Mouse (Mus musculus): ENCODE results near the gene Pxdn. TPM values are rescaled to one million over a fixed set of nuclear protein-coding genes. Genes with fewer than 3 reads are reported as not detected.

Pxdn gene
- total RNA-seq, 2 experiments from 2014 or later = 32.5 to 47.3 TPM

GRCm38 (mm10) chr12:30020447-30020846 is 83.0 kb downstream of the Pxdn start:
- no peak for DNase-seq (ENCODE audit: low spot score in 2 of 2)

- DNase-seq (ENCODE audit: low spot score in 2 of 2) = no peak
Measured at GRCm38 (mm10) chr12:30023491-30023890, 86.1 kb downstream of the Pxdn start.

DNA sequence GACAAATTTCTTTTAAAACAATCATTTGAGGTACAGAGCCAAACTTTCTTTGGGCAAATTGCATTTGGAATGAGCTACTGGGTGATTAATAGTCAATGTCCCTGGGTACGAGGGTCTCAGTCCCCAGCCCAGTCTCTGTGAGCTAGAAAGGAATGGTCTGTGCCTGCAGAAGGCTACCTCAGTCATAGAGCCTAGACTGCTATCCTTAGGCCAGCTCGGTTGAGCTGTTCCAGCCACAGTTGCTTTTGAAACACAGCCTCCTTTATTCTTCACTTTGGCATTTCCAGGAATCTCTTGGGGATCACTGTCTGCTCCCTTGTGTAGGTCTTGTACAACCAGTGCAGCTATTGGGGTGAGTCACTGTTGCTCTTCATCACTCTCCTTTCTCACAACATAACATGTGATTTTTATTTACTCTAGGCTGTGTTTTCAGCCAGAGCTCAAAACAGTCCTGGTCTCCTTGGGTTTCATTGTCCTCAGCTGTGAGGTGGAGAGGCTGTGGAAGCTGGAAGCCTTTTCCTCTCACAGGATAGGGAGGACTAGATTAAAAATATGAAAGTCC is 86.9 kb downstream of the Pxdn start:
- DNase-seq (ENCODE audit: low spot score in 2 of 2) = no peak

DNA sequence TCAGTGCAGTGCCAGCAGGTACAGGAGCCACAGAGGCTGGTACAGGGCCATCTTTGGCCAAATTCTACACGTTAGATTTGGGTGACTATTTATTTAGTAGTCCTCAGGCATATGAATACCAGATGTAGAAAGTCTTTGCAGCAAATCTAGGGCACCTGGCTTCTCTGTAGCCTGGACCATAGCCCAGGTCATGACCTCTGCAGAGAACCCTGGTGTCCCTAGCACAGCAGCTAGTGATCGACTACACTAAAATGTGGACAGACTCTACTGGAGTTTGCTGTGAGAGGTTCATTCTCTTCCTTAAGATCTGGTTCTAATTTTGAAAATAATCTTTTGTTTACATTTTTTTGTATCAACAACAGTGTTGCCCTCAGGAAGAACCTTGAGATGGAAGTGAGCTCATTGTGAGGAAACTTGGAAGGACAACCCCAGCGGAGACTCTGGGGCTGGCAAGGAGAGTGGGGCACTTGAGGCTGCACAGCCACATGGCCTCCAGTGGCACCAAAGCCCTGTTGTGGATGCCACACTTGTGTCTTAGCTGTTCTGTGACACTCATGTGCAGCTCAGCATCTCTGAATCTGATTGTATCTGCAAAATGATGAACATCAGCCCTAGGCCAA is 90.4 kb downstream of the Pxdn start:
- DNase-seq (ENCODE audit: low spot score in 2 of 2) = no peak

- DNase-seq (ENCODE audit: low spot score in 2 of 2) = no peak
Measured at GRCm38 (mm10) chr12:30029111-30029510, 91.7 kb downstream of the Pxdn start.

GRCm38 (mm10) chr12:30030571-30030970 is 93.2 kb downstream of the Pxdn start:
- DNase-seq (ENCODE audit: low spot score in 2 of 2) = no peak

- DNase-seq (ENCODE audit: low spot score in 2 of 2) = no peak
Measured at GRCm38 (mm10) chr12:30034681-30035080, 97.3 kb downstream of the Pxdn start.

DNA sequence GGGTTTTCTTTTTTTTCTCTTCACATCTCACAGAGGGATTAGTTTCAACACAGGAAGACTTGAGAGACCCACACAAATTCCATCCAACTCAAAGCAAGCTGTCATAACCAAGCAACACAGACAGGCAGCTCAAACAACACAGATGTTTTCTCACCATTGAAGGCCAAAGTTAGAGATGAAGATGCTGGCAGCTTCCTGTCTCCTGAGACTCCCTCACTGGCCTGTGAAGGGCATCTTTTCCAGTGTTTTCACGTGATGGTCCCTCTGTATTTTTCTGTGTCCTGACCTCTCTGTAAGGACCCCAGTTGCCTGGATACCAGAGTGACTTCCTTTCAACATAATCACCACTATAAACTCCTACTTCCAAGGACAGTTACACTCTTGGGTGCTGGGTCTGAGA is 98.0 kb downstream of the Pxdn start:
- DNase-seq (ENCODE audit: low spot score in 2 of 2) = no peak

DNA sequence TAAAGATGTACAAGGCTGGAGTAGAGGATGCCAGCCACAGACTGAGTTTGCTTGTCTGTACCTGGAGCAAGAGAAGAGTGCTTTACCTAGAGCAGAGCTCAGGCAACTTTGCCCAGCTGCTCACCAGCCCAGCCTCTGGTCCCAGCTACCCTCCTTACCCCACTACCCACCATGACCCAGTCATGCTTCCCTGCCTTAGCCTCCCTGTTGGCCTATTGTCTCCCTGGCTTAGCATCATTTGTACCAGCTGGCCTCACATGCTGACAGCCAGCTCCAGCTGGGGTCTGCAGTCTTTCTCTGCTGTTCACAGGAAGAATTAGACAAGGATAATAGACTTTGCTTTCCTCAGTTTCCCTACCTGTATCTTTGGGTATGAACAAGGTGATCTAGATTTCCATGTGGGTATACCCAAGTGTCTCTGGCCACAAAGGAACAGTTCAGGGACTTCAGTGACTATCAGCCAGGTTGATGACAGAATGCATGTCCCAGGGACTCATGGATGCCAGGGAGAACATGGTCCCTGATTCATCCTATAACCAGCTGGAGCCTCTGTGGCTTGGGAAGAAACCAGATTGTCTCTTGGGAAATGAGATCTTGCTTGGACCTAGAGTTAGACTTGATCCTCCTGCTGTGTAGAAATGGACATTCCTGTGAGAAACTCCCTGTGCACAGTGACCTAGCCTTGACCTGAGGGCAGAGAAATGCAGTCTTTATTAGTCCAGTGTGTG is 98.6 kb downstream of the Pxdn start:
- no peak for DNase-seq (ENCODE audit: low spot score in 2 of 2)

DNA sequence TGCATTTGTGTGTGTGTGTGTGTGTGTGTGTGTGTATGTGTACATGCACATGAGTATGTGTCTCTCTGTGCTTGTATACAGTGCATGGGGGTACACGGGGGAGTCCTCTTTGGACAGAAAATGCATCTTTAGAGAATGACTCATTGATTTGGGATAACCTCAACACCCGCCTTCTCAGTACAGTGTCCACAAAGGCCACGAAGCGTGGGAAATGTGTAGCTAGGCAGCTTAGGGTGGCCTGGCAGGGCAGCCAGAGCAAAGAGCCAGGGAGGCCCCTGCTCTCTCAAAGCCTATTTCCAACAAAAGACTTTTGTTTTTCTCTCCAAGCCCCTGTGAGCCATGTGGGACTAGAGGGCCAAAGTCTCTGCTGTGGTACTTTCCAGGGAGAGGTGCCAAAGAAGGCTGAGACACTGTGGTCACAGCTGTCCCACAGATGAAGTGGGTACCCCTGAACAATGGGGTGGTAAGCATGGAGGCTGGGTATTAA is 99.2 kb downstream of the Pxdn start:
- no peak for DNase-seq (ENCODE audit: low spot score in 2 of 2)

DNA sequence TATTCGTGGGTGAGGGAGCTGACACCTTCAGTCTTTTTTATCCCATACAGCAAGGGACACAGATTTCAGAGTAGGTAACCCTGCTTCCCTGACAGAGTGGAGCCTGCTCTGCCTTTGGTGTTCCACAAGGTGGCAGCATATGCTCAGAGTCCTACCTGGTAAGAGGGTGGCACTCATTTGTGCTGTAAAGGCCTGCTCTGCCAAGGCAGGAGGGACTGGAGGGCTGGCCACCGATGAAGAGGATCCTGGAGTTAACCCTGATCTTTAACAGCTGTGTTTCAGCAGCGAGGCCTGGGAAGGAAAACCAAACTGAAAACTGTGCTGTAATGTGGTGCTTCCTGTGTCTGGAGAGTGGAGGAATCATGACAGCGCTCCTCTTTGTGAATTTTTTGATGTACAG is 102.2 kb downstream of the Pxdn start:
- peak in 1 of 2 experiments; percentile 34 for DNase-seq (ENCODE audit: low spot score in 2 of 2)

GRCm38 (mm10) chr12:30040150-30040549 is 102.7 kb downstream of the Pxdn start:
- DNase-seq (ENCODE audit: low spot score in 2 of 2) = peak; percentile 41 to 43

- DNase-seq (ENCODE audit: low spot score in 2 of 2) = no peak
Measured at GRCm38 (mm10) chr12:30048848-30049247, 111.4 kb downstream of the Pxdn start.

DNA sequence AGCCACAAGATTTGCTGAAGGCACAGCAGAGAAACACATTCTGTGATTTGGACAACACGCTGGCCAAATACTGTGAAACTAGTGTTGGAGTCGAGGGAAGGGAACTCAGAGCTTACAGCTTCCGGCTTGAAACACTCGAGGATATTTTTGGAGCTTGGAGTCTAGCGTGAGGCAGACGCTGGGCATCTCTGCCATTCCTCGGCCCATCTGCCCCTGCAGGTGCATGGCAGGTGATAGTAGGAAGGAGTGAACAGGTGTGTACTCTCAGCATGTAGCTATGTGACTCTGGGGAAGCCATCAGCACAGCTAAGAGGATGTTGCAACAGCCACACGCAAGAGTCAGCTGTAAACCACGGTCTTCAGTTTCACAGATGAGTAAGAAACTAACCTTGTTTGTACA is 112.4 kb downstream of the Pxdn start:
- no peak for DNase-seq (ENCODE audit: low spot score in 2 of 2)

DNA sequence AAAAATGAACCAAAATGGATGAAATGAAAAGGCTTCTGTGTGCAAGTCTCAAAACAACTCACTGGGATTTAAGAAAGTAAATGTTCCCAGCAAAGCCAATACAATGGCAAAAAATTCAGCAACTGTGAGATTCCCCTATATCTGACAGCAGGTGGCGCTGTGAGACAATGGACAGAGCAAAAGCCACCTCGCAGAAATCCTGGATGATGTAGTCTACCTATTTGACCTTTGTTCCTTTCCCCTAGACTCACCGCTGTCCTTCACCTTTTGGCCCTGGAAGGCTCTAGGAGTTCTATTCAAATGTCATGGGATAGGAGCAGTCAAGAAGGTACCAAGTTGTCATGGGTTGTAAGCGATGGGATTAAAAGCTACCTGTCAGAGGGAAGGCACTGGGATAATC is 112.8 kb downstream of the Pxdn start:
- peak; percentile 45 to 62 for DNase-seq (ENCODE audit: low spot score in 2 of 2)

DNA sequence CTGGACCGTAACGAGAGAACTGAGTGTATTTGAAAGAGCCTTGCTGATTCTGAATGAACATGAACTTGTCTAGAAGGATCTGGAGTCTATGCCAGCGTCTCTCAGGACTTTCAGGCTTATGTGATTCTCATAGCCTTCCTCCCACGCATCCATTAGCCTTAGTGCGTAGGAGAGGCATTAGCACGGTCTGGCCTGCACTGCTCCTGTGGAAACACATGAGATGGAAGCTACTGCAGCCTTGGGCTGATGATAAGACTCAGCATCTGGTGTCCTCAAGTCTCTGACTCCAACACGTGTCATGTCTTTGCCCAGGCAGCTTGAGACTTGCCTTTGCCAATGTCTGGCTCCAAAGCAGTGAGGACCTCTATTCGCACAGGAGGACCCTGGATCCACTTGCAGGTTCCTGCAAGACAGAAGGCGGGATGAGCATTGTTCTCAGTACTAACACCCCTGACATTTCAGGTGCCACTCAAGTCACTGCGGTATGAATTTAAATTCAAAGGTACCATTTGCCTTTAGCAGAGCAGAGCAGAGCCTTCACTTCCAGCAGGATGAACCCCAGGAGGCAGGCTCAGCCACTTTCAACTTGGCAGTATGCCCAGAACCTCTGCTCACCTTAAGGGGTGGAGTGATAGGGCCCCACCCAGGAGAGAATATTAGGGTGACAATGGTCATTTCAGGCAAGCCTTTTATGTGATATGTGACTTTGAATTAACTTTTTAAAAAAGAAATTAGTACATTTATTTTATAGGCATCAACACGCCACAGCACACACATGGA is 117.5 kb downstream of the Pxdn start:
- DNase-seq (ENCODE audit: low spot score in 2 of 2) = no peak

DNA sequence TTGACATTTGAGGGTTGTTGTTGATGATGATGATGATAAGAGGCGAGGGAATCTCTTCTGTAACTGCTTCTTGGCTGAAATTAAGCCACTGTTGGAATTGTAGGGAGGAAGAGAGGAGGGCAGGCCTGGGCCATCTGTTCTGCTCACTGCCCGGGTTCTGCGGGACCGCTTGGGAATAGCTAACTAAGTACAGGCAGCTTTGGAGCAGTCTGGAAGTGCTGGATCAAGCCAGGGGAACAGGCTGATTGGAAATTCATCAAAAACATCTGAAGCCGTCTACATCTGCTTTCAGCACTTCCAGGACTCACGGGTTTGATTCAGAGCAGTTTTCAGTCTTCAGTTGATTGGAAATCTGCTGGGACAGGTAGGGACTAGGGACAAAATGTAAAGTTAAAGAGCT is 120.6 kb downstream of the Pxdn start:
- no peak for DNase-seq (ENCODE audit: low spot score in 2 of 2)

DNA sequence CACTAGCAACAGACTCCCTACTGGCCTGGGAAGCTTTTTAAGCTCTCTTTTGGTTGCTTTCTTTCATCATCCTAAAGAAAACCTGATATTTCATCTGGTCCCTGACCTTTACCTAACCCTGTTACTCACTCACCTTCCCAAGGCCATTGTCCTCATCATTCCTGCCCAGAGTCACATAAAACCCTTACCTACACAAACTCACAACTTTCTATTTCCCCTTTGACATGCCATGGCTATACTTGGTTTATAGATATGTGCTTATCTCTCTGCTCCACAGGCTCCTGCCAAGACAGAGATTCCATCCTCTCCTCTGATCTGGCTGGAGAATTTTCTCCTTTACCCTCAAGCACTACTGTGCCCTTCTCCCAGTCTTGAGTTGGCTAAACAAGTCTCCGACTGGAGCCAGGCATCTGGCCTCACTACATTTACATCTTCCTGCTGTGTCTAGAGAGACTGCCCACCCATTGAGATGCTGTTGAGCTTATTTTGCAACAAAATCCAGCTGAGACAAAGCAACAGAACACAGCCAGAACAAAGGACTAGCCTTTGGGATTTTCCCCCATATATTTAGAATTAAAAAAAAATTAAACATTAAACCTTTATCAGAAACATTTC is 124.2 kb downstream of the Pxdn start:
- no peak for DNase-seq (ENCODE audit: low spot score in 2 of 2)

DNA sequence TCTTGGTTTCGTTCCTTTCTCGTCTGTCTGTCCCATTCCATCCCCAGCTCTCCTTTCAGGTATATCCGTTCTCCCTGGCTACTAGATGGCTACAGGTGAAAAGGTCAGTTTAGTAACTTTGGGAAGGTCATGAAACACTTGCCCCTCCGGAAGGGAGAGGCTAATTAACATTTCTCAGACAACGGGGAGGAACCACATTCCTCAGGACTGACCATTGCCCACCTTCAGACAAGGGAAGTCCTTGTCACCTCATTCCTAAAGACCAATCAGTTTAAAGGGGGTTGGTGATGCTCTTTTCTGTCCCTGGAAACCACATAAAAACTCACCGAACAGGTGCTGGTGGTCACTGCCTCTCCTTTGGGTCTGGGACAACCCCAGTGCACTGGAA is 124.7 kb downstream of the Pxdn start:
- no peak for DNase-seq (ENCODE audit: low spot score in 2 of 2)

Measured in adrenal gland, adult 18-20 months (tissue).